Mouse (Mus musculus) c-Kit-positive CD71-positive TER-119-negative erythroid progenitor cells, embryonic 14.5 days (primary cell): ENCODE data around the gene Vmn1r130.
"Not testable (repeated sequence)": the region's sequence is repeated elsewhere in the genome, so short reads cannot be mapped to it uniquely, and the experiment has no call there.

Source experiments
- DNase-seq: peaks from one replicate; pipeline ENCODE4 v3.0.0-alpha.2; 2013; ENCODE audit warnings: low read depth

Vmn1r130 gene

GRCm38 (mm10) chr7:21511480-21511879 lies at the start of gene Vmn1r130:
Gene Vmn1r130, plus strand, starts transcription at chr7:21511780.
- DNase-seq = not testable (repeated sequence)

GRCm38 (mm10) chr7:21545990-21546389 lies 34.4 kb downstream of the Vmn1r130 start, which contains the start of gene Vmn1r131:
Gene Vmn1r131, minus strand, starts transcription at chr7:21546090.
- not testable (repeated sequence) for DNase-seq
